Mouse (Mus musculus): ENCODE measurements around the gene Fam81a. TPM values are rescaled to one million over a fixed set of nuclear protein-coding genes. Genes with fewer than 3 reads are reported as not detected.

Gene Fam81a
- total RNA-seq, 4 experiments from 2014 or later: 34.2 to 49.1 (median 41.7) TPM

GRCm38 (mm10) chr9:70052730-70053129, 89.6 kb downstream of the Fam81a start:
- DNase-seq (ENCODE audit: low spot score): no peak

GRCm38 (mm10) chr9:70049839-70050238, 92.5 kb downstream of the Fam81a start:
- no peak for DNase-seq (ENCODE audit: low spot score)

DNA sequence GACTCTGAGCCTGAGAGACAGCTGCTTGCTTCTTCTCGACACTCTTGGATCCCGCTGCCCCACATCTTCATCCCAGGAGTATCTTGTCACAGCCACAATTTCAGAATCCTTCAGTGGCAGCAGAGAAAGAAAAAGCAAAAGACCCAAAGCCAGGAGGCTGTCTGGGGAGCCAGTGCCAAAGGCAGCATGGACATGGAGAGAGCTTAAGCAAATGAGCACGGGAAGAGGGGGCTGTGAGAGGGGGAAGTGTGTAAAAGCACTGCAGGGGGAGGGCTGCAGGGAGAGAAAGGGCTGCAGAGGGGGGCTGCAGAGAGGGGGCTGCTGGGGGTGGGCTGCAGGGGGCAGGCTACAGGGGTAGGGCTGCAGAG, 93.0 kb downstream of the Fam81a start:
- no peak for DNase-seq (ENCODE audit: low spot score)

- peak; percentile 63 for DNase-seq (ENCODE audit: low spot score)
Observed at GRCm38 (mm10) chr9:70048751-70049415, 93.5 kb downstream of the Fam81a start.

- no peak for DNase-seq (ENCODE audit: low spot score)
Observed at GRCm38 (mm10) chr9:70048280-70048679, 94.1 kb downstream of the Fam81a start.

DNA sequence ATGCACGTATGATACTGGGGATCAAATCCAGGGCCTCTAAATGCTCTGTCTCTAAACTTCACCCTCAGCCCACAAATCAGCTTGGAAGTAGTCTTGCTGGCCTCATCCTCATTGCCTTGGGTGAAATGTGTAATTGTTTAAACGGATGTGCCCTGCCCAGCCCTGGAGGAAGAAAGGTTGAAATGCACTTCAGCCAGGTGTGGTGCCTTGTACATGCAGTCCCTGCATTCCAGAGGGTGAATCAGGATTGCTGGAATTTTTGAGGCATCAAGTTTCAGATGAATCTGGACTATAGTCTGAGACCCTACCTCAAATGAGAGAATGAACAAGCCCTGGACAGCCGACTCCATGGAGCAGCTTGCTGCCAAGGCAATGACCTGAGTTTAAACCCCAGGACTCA, 94.5 kb downstream of the Fam81a start:
- no peak for DNase-seq (ENCODE audit: low spot score)

- DNase-seq (ENCODE audit: low spot score): no peak
Observed at GRCm38 (mm10) chr9:70046255-70046654, 96.1 kb downstream of the Fam81a start.

GRCm38 (mm10) chr9:70044865-70045264, 97.5 kb downstream of the Fam81a start:
- no peak for DNase-seq (ENCODE audit: low spot score)

DNA sequence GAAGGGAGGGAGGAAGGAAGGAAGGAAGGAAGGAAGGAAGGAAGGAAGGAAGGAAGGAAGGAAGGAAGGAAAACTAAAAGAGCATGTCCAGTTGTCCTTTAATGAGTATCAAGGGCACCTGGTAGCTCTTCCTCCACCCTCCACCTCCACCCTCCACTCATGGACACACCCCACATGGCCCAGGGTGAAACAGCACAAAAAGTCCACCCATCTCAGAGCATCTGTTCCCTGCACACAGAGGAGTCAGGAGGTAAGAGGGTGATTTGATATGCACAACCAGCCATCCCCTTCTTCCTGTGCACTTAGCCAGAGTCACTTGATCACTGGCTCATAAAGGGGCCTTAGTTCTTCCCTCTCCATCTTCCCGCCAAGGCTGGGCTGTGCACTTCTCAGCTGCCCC, 99.4 kb downstream of the Fam81a start:
- no peak for DNase-seq (ENCODE audit: low spot score)

DNA sequence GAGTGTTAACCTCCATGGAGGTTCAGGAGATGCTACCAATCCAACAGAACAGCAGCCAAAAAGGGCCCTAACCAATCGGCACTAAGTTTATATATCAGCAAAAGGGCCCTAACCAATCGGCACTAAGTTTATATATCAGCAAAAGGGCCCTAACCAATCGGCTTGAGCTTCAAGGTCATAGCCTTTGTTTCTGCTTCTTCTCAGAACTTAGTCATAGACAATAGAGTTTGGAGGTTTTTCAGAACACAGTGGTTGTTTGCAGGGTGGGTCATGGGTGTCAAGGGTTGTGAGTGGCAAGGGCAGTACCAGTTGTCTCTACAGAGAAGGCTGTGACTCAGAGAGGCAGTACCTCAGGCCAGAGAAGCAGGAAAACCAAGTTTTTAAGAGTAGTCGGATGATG, 100.2 kb downstream of the Fam81a start:
- DNase-seq (ENCODE audit: low spot score): no peak

DNA sequence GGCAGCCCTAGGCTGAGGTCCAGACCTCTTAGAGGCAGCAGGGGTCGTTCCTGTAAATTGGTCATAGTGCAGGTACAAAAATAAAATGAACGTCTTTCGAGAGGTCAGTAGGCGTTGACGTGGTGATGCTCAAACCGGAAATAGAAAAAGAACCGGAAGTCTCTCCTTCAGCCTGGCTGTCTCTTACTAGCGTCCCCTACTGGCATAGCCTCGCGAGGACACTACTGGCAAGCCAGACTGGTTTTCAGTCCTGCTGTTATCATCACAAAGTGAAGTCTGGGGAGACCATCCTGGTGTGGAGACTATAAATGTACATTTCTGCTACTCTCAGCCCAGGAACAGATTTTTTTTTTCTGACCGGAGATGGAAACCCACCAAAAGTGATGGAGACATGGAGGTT, 101.8 kb downstream of the Fam81a start:
- no peak for DNase-seq (ENCODE audit: low spot score)

DNA sequence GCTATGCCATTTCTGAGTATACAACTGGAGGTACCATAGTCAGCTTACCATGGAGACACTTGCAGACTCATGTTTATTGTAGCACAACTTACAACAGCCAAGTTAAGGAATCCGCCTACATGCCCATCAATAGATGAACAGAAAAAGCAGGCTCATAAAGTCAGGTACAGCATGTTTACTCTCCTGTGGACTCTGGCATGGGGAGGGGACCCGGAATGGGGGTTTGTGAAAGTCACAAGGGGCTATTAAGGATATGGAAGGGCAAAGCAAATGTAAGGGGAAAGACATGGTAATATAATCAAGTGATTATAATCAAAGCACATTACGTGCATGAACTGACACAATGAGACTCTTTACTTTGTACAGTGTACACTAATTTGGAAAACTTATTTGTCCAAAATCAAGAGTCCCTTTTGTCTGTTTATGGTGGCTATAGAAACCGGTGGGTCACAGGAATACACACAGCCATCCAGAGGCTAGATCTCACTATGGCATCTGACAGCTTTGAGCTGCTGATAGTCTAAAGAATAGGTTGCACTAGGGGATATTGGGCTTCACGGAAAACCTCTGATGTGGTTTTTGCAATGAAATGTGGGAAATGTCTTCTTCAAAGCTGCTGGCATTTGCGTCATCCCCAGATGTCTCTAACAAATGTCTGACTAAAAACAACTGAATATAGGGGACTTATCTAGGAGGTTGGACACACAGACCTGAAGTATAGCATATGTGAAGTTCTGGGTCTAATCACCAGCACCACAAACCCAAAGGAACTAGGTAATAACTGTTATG, 102.6 kb downstream of the Fam81a start:
- no peak for DNase-seq (ENCODE audit: low spot score)

Other genes starting within 250 kb of the Fam81a start
- 100 to 1,000 TPM in 2 of 4 experiments, 10 to 100 TPM in 2; 89.6 to 104 (median 99.6) TPM for gene Bnip2, start 153.1 kb downstream of the Fam81a start, total RNA-seq (2022)
- 10 to 100 TPM; 50.6 to 58.9 (median 53.5) TPM for gene Gtf2a2, start 130.0 kb downstream of the Fam81a start, total RNA-seq (2022)
- under 1 TPM in 2 of 4 experiments, not detected in 2; 0.09 to 0.14 TPM for gene Gcnt3, start 104.5 kb downstream of the Fam81a start, total RNA-seq (2022)
- 10 to 100 TPM in 2 of 4 experiments, 1 to 10 TPM in 2; 8.0 to 10.3 (median 9.1) TPM for gene Myo1e, start 64.8 kb upstream of the Fam81a start, total RNA-seq (2022)

All from heart, adult 8-10 months (tissue).